Mouse (Mus musculus) limb, embryonic 13.5 days (tissue): ENCODE results near the gene 1700010I14Rik. TPM values are rescaled to one million over a fixed set of nuclear protein-coding genes. Genes with fewer than 3 reads are reported as not detected.

ENCODE experiments used
- ATAC-seq: fragments of 200-750 bp; cut with Nextera tagmentation; 2 replicates; pipeline ENCODE4 v1.8.0; 2017; ENCODE audit warnings: low read depth, moderate number of reproducible peaks, moderate TSS enrichment; ENCODE audit not compliant: low FRiP score
- H3K27ac ChIP-seq: fragments of 300-500 bp; sonication (generic); 2 replicates; pipeline ENCODE4 v1.5.1; 2015; ENCODE audit warnings: inconsistent platforms, mild to moderate bottlenecking, moderate library complexity
- H3K27me3 ChIP-seq: fragments of 300-500 bp; sonication (generic); 2 replicates; pipeline ENCODE4 v1.6.1; 2015; ENCODE audit warnings: mild to moderate bottlenecking, inconsistent platforms
- H3K36me3 ChIP-seq: fragments of 300-500 bp; sonication (generic); 2 replicates; pipeline ENCODE4 v1.6.1; 2015; ENCODE audit warnings: inconsistent platforms, mild to moderate bottlenecking, moderate library complexity
- H3K4me1 ChIP-seq: fragments of 300-500 bp; sonication (generic); 2 replicates; pipeline ENCODE4 v1.6.1; 2015; ENCODE audit warnings: inconsistent platforms
- H3K4me2 ChIP-seq: fragments of 300-500 bp; sonication (generic); replicated peaks from 2 replicates; pipeline ENCODE4 v1.6.1; 2015; ENCODE audit warnings: inconsistent platforms, mild to moderate bottlenecking, moderate library complexity
- H3K4me3 ChIP-seq: fragments of 300-500 bp; sonication (generic); 2 replicates; pipeline ENCODE4 v1.5.1; 2015; ENCODE audit warnings: moderate library complexity, mild to moderate bottlenecking, inconsistent platforms
- H3K9ac ChIP-seq: fragments of 300-500 bp; sonication (generic); 2 replicates; pipeline ENCODE4 v1.6.1; 2015; ENCODE audit warnings: mild to moderate bottlenecking, inconsistent platforms
- H3K9me3 ChIP-seq: fragments of 300-500 bp; sonication (generic); 2 replicates; pipeline ENCODE4 v1.6.1; 2016; ENCODE audit warnings: inconsistent platforms
- WGBS: fragments of 180-500 bp; shearing (Covaris S2); methylation state at CpG from one replicate; pipeline ENCODE4 v1.1.7; 2015; 5-methylcytosine and 5-hydroxymethylcytosine counted together
- polyA plus RNA-seq: library from polyadenylated mRNA; unstranded; fragments of >200 nt; fragmentation: Nextera tagmentation; extraction: Ambion mirVana; gene quantifications from 2 replicates; pipeline ENCODE4 v1.2.1, GENCODE M21; 2015

Gene 1700010I14Rik
- polyA plus RNA-seq = 0.96 and 1.1 TPM in 2 replicates

- H3K27me3 ChIP-seq = no peaks in the 10 kb centered on the region
- H3K36me3 ChIP-seq = no peaks in the 10 kb centered on the region
- 4% methylated on average over 13 of the region's 13 CpGs for WGBS
- peak; percentile 34; the same call in 1 of the 2 replicates for ATAC-seq
- H3K9me3 ChIP-seq = no peaks in the 10 kb centered on the region
- H3K27ac ChIP-seq = no peak within 1 kb of the TSS
- peaks cover 15% of the 10 kb centered on the region for H3K4me1 ChIP-seq
- peak within 1 kb of the TSS; percentile 32 for H3K4me3 ChIP-seq
- H3K9ac ChIP-seq = no peak within 1 kb of the TSS
- H3K4me2 ChIP-seq = peak within 1 kb of the TSS; percentile 61
Observed at GRCm38 (mm10) chr17:8988119-8988807, at the start of gene 1700010I14Rik. 1700010I14Rik (plus strand) TSS chr17:8988333.

- Histone ChIP-seq H3K27me3 (no peaks in the 10 kb centered on the region), H3K9ac (no peak overlapping the region), H3K9me3 (no peaks in the 10 kb centered on the region), H3K4me1 (no peaks in the 10 kb centered on the region), H3K36me3 (0 out of 2 replicates have a peak, but pooled peaks cover 5% of the 10 kb centered on the region), H3K4me3 (no peak overlapping the region), H3K27ac (no peak overlapping the region), H3K4me2 (no peak overlapping the region)
- WGBS = 76% methylated on average over 5 of the region's 5 CpGs
- peak; percentile 40; the same call in 1 of the 2 replicates for ATAC-seq
Observed at GRCm38 (mm10) chr17:8951588-8951987, 36.5 kb upstream of the 1700010I14Rik start.

- WGBS = 86% methylated on average over 8 of the region's 8 CpGs
- Histone ChIP-seq H3K27ac (no peak overlapping the region), H3K4me1 (no peaks in the 10 kb centered on the region)
Observed at GRCm38 (mm10) chr17:8952951-8953350, 35.2 kb upstream of the 1700010I14Rik start.

GRCm38 (mm10) chr17:8958125-8958524, 30.0 kb upstream of the 1700010I14Rik start:
- no peak overlapping the region for H3K4me2 ChIP-seq
- no peak overlapping the region for H3K4me3 ChIP-seq
- H3K9me3 ChIP-seq = no peaks in the 10 kb centered on the region
- WGBS = 83% methylated on average over 6 of the region's 6 CpGs
- no peak overlapping the region for H3K9ac ChIP-seq
- H3K27me3 ChIP-seq = no peaks in the 10 kb centered on the region
- H3K27ac ChIP-seq = no peak overlapping the region
- H3K4me1 ChIP-seq = no peaks in the 10 kb centered on the region
- no peak for ATAC-seq
- no peaks in the 10 kb centered on the region for H3K36me3 ChIP-seq

More at GRCm38 (mm10) chr17:8952951-8953350, 35.2 kb upstream of the 1700010I14Rik start:
- ATAC-seq = no peak
- no peak overlapping the region for H3K4me3 ChIP-seq
- no peaks in the 10 kb centered on the region for H3K27me3 ChIP-seq
- H3K9me3 ChIP-seq = no peaks in the 10 kb centered on the region
- H3K9ac ChIP-seq = no peak overlapping the region
- no peak overlapping the region for H3K4me2 ChIP-seq
- H3K36me3 ChIP-seq = 0 out of 2 replicates have a peak, but pooled peaks cover 5% of the 10 kb centered on the region

- no peak overlapping the region for H3K27ac ChIP-seq
- H3K4me3 ChIP-seq = no peak overlapping the region
- no peak overlapping the region for H3K4me2 ChIP-seq
- H3K27me3 ChIP-seq = no peaks in the 10 kb centered on the region
- no peaks in the 10 kb centered on the region for H3K4me1 ChIP-seq
- no peak overlapping the region for H3K9ac ChIP-seq
- 89% methylated on average over 4 of the region's 4 CpGs for WGBS
- no peaks in the 10 kb centered on the region for H3K9me3 ChIP-seq
- no peak for ATAC-seq
- H3K36me3 ChIP-seq = no peaks in the 10 kb centered on the region
Observed at GRCm38 (mm10) chr17:8960386-8960785, 27.7 kb upstream of the 1700010I14Rik start.

GRCm38 (mm10) chr17:8961097-8961496, 27.0 kb upstream of the 1700010I14Rik start:
- ATAC-seq = no peak
- H3K9ac ChIP-seq = no peak overlapping the region
- H3K27me3 ChIP-seq = no peaks in the 10 kb centered on the region
- no peak overlapping the region for H3K4me3 ChIP-seq
- H3K27ac ChIP-seq = no peak overlapping the region
- 83% methylated on average over 5 of the region's 5 CpGs for WGBS
- no peaks in the 10 kb centered on the region for H3K36me3 ChIP-seq
- no peaks in the 10 kb centered on the region for H3K9me3 ChIP-seq
- no peak overlapping the region for H3K4me2 ChIP-seq
- no peaks in the 10 kb centered on the region for H3K4me1 ChIP-seq

- no peak overlapping the region for H3K27ac ChIP-seq
- WGBS = 80% methylated on average over 14 of the region's 14 CpGs
- H3K27me3 ChIP-seq = no peaks in the 10 kb centered on the region
- no peaks in the 10 kb centered on the region for H3K36me3 ChIP-seq
- ATAC-seq = no peak
- H3K9ac ChIP-seq = no peak overlapping the region
- no peaks in the 10 kb centered on the region for H3K4me1 ChIP-seq
- no peaks in the 10 kb centered on the region for H3K9me3 ChIP-seq
- no peak overlapping the region for H3K4me3 ChIP-seq
- no peak overlapping the region for H3K4me2 ChIP-seq
Observed at GRCm38 (mm10) chr17:8961644-8962043, 26.5 kb upstream of the 1700010I14Rik start.

GRCm38 (mm10) chr17:8965177-8965576, 23.0 kb upstream of the 1700010I14Rik start:
- H3K4me1 ChIP-seq = no peaks in the 10 kb centered on the region
- WGBS = 89% methylated on average over 6 of the region's 6 CpGs
- H3K27me3 ChIP-seq = no peaks in the 10 kb centered on the region
- H3K9me3 ChIP-seq = no peaks in the 10 kb centered on the region
- H3K9ac ChIP-seq = no peak overlapping the region
- H3K27ac ChIP-seq = no peak overlapping the region
- H3K36me3 ChIP-seq = no peaks in the 10 kb centered on the region
- no peak overlapping the region for H3K4me3 ChIP-seq
- no peak overlapping the region for H3K4me2 ChIP-seq
- no peak for ATAC-seq

GRCm38 (mm10) chr17:8972152-8972854, 15.8 kb upstream of the 1700010I14Rik start:
- Histone ChIP-seq H3K27me3 (no peaks in the 10 kb centered on the region), H3K4me2 (no peak overlapping the region), H3K4me1 (peaks cover 9% of the 10 kb centered on the region), H3K9me3 (no peaks in the 10 kb centered on the region), H3K36me3 (no peaks in the 10 kb centered on the region), H3K27ac (no peak overlapping the region), H3K4me3 (no peak overlapping the region), H3K9ac (no peak overlapping the region)
- no peak for ATAC-seq
- WGBS = 49% methylated on average over 12 of the region's 12 CpGs

- WGBS = 65% methylated on average over 5 of the region's 5 CpGs
- Histone ChIP-seq H3K4me2 (no peak overlapping the region), H3K27ac (no peak overlapping the region), H3K9ac (no peak overlapping the region), H3K4me1 (peaks cover 9% of the 10 kb centered on the region), H3K9me3 (no peaks in the 10 kb centered on the region), H3K36me3 (no peaks in the 10 kb centered on the region), H3K27me3 (no peaks in the 10 kb centered on the region), H3K4me3 (no peak overlapping the region)
- no peak for ATAC-seq
Observed at GRCm38 (mm10) chr17:8973331-8973730, 14.8 kb upstream of the 1700010I14Rik start.

- no peak overlapping the region for H3K27ac ChIP-seq
- no peak overlapping the region for H3K4me3 ChIP-seq
- H3K9me3 ChIP-seq = no peaks in the 10 kb centered on the region
- no peak overlapping the region for H3K4me2 ChIP-seq
- H3K27me3 ChIP-seq = no peaks in the 10 kb centered on the region
- H3K9ac ChIP-seq = no peak overlapping the region
- no peaks in the 10 kb centered on the region for H3K36me3 ChIP-seq
- H3K4me1 ChIP-seq = peaks cover 9% of the 10 kb centered on the region
- ATAC-seq = no peak
- WGBS = 62% methylated on average over 7 of the region's 7 CpGs
Observed at GRCm38 (mm10) chr17:8974423-8974822, 13.7 kb upstream of the 1700010I14Rik start.

- H3K9me3 ChIP-seq = no peaks in the 10 kb centered on the region
- H3K4me1 ChIP-seq = peaks cover 9% of the 10 kb centered on the region
- no peaks in the 10 kb centered on the region for H3K27me3 ChIP-seq
- no peak overlapping the region for H3K27ac ChIP-seq
- no peak for ATAC-seq
- WGBS = 49% methylated on average over 6 of the region's 6 CpGs
- no peak overlapping the region for H3K9ac ChIP-seq
- H3K36me3 ChIP-seq = no peaks in the 10 kb centered on the region
- no peak overlapping the region for H3K4me2 ChIP-seq
- no peak overlapping the region for H3K4me3 ChIP-seq
Observed at GRCm38 (mm10) chr17:8974823-8975397, 13.2 kb upstream of the 1700010I14Rik start.
